Mouse (Mus musculus): ENCODE results near the gene Olfr1042. TPM values are rescaled to one million over a fixed set of nuclear protein-coding genes. Genes with fewer than 3 reads are reported as not detected.
"Not testable (repeated sequence)": the region's sequence is repeated elsewhere in the genome, so short reads cannot be mapped to it uniquely, and the experiment has no call there.

The Olfr1042 gene
- polyA plus RNA-seq (2014; fragmentation: Nextera tagmentation; extraction: Ambion mirVana), result not detected in 2 replicates

- H3K27ac ChIP-seq (ENCODE audit: low read depth, low read length), result no peak within 1 kb of the TSS
- no peaks in the 10 kb centered on the region for H3K36me3 ChIP-seq (ENCODE audit: control insufficient read depth, insufficient read depth, low read length)
- 92% methylated on average over 2 of the region's 2 CpGs for WGBS
- no peak within 1 kb of the TSS for H3K4me3 ChIP-seq (ENCODE audit: low read length)
- no peak within 1 kb of the TSS for H3K4me2 ChIP-seq (replicated peaks; ENCODE audit: low read depth, low read length)
- no peaks in the 10 kb centered on the region for H3K27me3 ChIP-seq (ENCODE audit: control insufficient read depth, insufficient read depth, low read length)
- no peaks in the 10 kb centered on the region for H3K4me1 ChIP-seq (ENCODE audit: control insufficient read depth, insufficient read depth, low read length)
- H3K9ac ChIP-seq (ENCODE audit: low read depth, low read length), result no peak within 1 kb of the TSS
- no peak for ATAC-seq (ENCODE audit: low FRiP score, low TSS enrichment)
- H3K9me3 ChIP-seq (ENCODE audit: control insufficient read depth, low read length), result no peaks in the 10 kb centered on the region
Observed at GRCm38 (mm10) chr2:86161738-86162137, at the start of gene Olfr1042. Gene Olfr1042, minus strand, starts transcription at chr2:86161838.

- Histone ChIP-seq H3K4me2 (replicated peaks; ENCODE audit: low read depth, low read length) (no peak within 1 kb of the TSS), H3K9ac (ENCODE audit: low read depth, low read length) (no peak within 1 kb of the TSS), H3K27ac (ENCODE audit: low read depth, low read length) (no peak within 1 kb of the TSS), H3K27me3 (ENCODE audit: control insufficient read depth, insufficient read depth, low read length) (no peaks in the 10 kb centered on the region), H3K36me3 (ENCODE audit: control insufficient read depth, insufficient read depth, low read length) (no peaks in the 10 kb centered on the region), H3K9me3 (ENCODE audit: control insufficient read depth, low read length) (no peaks in the 10 kb centered on the region), H3K4me3 (ENCODE audit: low read length) (no peak within 1 kb of the TSS), H3K4me1 (ENCODE audit: control insufficient read depth, insufficient read depth, low read length) (no peaks in the 10 kb centered on the region)
- no peak for ATAC-seq (ENCODE audit: low FRiP score, low TSS enrichment)
Observed at GRCm38 (mm10) chr2:86202909-86203308, 41.3 kb upstream of the Olfr1042 start, which contains the start of gene Olfr1045. Gene Olfr1045, minus strand, starts transcription at chr2:86203009.

- H3K4me3 ChIP-seq (ENCODE audit: low read length), result no peak overlapping the region
- no peak for ATAC-seq (ENCODE audit: low FRiP score, low TSS enrichment)
- no peaks in the 10 kb centered on the region for H3K27me3 ChIP-seq (ENCODE audit: control insufficient read depth, insufficient read depth, low read length)
- H3K4me2 ChIP-seq (replicated peaks; ENCODE audit: low read depth, low read length), result no peak overlapping the region
- no peaks in the 10 kb centered on the region for H3K36me3 ChIP-seq (ENCODE audit: control insufficient read depth, insufficient read depth, low read length)
- H3K4me1 ChIP-seq (ENCODE audit: control insufficient read depth, insufficient read depth, low read length), result no peaks in the 10 kb centered on the region
- WGBS, result 47% methylated on average over 1 of the region's 1 CpGs
- H3K27ac ChIP-seq (ENCODE audit: low read depth, low read length), result no peak overlapping the region
- H3K9me3 ChIP-seq (ENCODE audit: control insufficient read depth, low read length), result no peaks in the 10 kb centered on the region
- H3K9ac ChIP-seq (ENCODE audit: low read depth, low read length), result no peak overlapping the region
Observed at GRCm38 (mm10) chr2:86195863-86196262, 34.2 kb upstream of the Olfr1042 start.

GRCm38 (mm10) chr2:86185583-86185982 lies 23.9 kb upstream of the Olfr1042 start, which contains the start of gene Olfr52:
Gene Olfr52, minus strand, starts transcription at chr2:86185683.
- no peak for ATAC-seq (ENCODE audit: low FRiP score, low TSS enrichment)
- H3K4me2 ChIP-seq (replicated peaks; ENCODE audit: low read depth, low read length), result no peak within 1 kb of the TSS
- no peaks in the 10 kb centered on the region for H3K27me3 ChIP-seq (ENCODE audit: control insufficient read depth, insufficient read depth, low read length)
- H3K4me3 ChIP-seq (ENCODE audit: low read length), result no peak within 1 kb of the TSS
- no peaks in the 10 kb centered on the region for H3K4me1 ChIP-seq (ENCODE audit: control insufficient read depth, insufficient read depth, low read length)
- no peak within 1 kb of the TSS for H3K27ac ChIP-seq (ENCODE audit: low read depth, low read length)
- no peaks in the 10 kb centered on the region for H3K9me3 ChIP-seq (ENCODE audit: control insufficient read depth, low read length)
- H3K9ac ChIP-seq (ENCODE audit: low read depth, low read length), result no peak within 1 kb of the TSS
- no peaks in the 10 kb centered on the region for H3K36me3 ChIP-seq (ENCODE audit: control insufficient read depth, insufficient read depth, low read length)

- Histone ChIP-seq H3K4me3 (ENCODE audit: low read length) (no peak overlapping the region), H3K36me3 (ENCODE audit: control insufficient read depth, insufficient read depth, low read length) (no peaks in the 10 kb centered on the region), H3K4me1 (ENCODE audit: control insufficient read depth, insufficient read depth, low read length) (no peaks in the 10 kb centered on the region), H3K9ac (ENCODE audit: low read depth, low read length) (no peak overlapping the region), H3K27me3 (ENCODE audit: control insufficient read depth, insufficient read depth, low read length) (no peaks in the 10 kb centered on the region), H3K27ac (ENCODE audit: low read depth, low read length) (no peak overlapping the region), H3K4me2 (replicated peaks; ENCODE audit: low read depth, low read length) (no peak overlapping the region), H3K9me3 (ENCODE audit: control insufficient read depth, low read length) (no peaks in the 10 kb centered on the region)
- WGBS, result 81% methylated on average over 3 of the region's 3 CpGs
- no peak for ATAC-seq (ENCODE audit: low FRiP score, low TSS enrichment)
Observed at GRCm38 (mm10) chr2:86179950-86180349, 18.3 kb upstream of the Olfr1042 start.

GRCm38 (mm10) chr2:86177720-86178119 lies 16.1 kb upstream of the Olfr1042 start, which contains the start of gene Olfr1044:
Gene Olfr1044, minus strand, starts transcription at chr2:86177820.
- Histone ChIP-seq H3K36me3 (ENCODE audit: control insufficient read depth, insufficient read depth, low read length) (no peaks in the 10 kb centered on the region), H3K9me3 (ENCODE audit: control insufficient read depth, low read length) (no peaks in the 10 kb centered on the region), H3K4me1 (ENCODE audit: control insufficient read depth, insufficient read depth, low read length) (no peaks in the 10 kb centered on the region), H3K4me2 (replicated peaks; ENCODE audit: low read depth, low read length) (no peak within 1 kb of the TSS), H3K27ac (ENCODE audit: low read depth, low read length) (no peak within 1 kb of the TSS), H3K4me3 (ENCODE audit: low read length) (no peak within 1 kb of the TSS), H3K9ac (ENCODE audit: low read depth, low read length) (no peak within 1 kb of the TSS), H3K27me3 (ENCODE audit: control insufficient read depth, insufficient read depth, low read length) (no peaks in the 10 kb centered on the region)
- ATAC-seq (ENCODE audit: low FRiP score, low TSS enrichment), result no peak

- 85% methylated on average over 7 of the region's 7 CpGs for WGBS
Observed at GRCm38 (mm10) chr2:86175422-86175821, 13.8 kb upstream of the Olfr1042 start.

GRCm38 (mm10) chr2:86167422-86167821 lies 5.8 kb upstream of the Olfr1042 start, which contains the start of gene Olfr1043:
Gene Olfr1043, minus strand, starts transcription at chr2:86167522.
- Histone ChIP-seq H3K4me3 (ENCODE audit: low read length) (no peak within 1 kb of the TSS), H3K9ac (ENCODE audit: low read depth, low read length) (no peak within 1 kb of the TSS), H3K27me3 (ENCODE audit: control insufficient read depth, insufficient read depth, low read length) (no peaks in the 10 kb centered on the region), H3K36me3 (ENCODE audit: control insufficient read depth, insufficient read depth, low read length) (no peaks in the 10 kb centered on the region), H3K27ac (ENCODE audit: low read depth, low read length) (no peak within 1 kb of the TSS), H3K4me1 (ENCODE audit: control insufficient read depth, insufficient read depth, low read length) (no peaks in the 10 kb centered on the region), H3K4me2 (replicated peaks; ENCODE audit: low read depth, low read length) (no peak within 1 kb of the TSS), H3K9me3 (ENCODE audit: control insufficient read depth, low read length) (no peaks in the 10 kb centered on the region)
- ATAC-seq (ENCODE audit: low FRiP score, low TSS enrichment), result no peak
- 92% methylated on average over 2 of the region's 2 CpGs for WGBS

More at GRCm38 (mm10) chr2:86175422-86175821, 13.8 kb upstream of the Olfr1042 start:
- H3K4me2 ChIP-seq (replicated peaks; ENCODE audit: low read depth, low read length); H3K36me3 ChIP-seq (ENCODE audit: control insufficient read depth, insufficient read depth, low read length); H3K9me3 ChIP-seq (ENCODE audit: control insufficient read depth, low read length); H3K4me1 ChIP-seq (ENCODE audit: control insufficient read depth, insufficient read depth, low read length); H3K27me3 ChIP-seq (ENCODE audit: control insufficient read depth, insufficient read depth, low read length); H3K4me3 ChIP-seq (ENCODE audit: low read length); ATAC-seq (ENCODE audit: low FRiP score, low TSS enrichment); H3K9ac ChIP-seq (ENCODE audit: low read depth, low read length); H3K27ac ChIP-seq (ENCODE audit: low read depth, low read length): not testable (repeated sequence)

GRCm38 (mm10) chr2:86146632-86147031 lies 15.0 kb downstream of the Olfr1042 start, which contains the start of gene Olfr1040:
Gene Olfr1040, minus strand, starts transcription at chr2:86146732.
- H3K27ac ChIP-seq (ENCODE audit: low read depth, low read length), result no peak within 1 kb of the TSS
- no peaks in the 10 kb centered on the region for H3K27me3 ChIP-seq (ENCODE audit: control insufficient read depth, insufficient read depth, low read length)
- no peak for ATAC-seq (ENCODE audit: low FRiP score, low TSS enrichment)
- 83% methylated on average over 1 of the region's 1 CpGs for WGBS
- no peak within 1 kb of the TSS for H3K9ac ChIP-seq (ENCODE audit: low read depth, low read length)
- no peaks in the 10 kb centered on the region for H3K36me3 ChIP-seq (ENCODE audit: control insufficient read depth, insufficient read depth, low read length)
- H3K4me2 ChIP-seq (replicated peaks; ENCODE audit: low read depth, low read length), result no peak within 1 kb of the TSS
- H3K9me3 ChIP-seq (ENCODE audit: control insufficient read depth, low read length), result no peaks in the 10 kb centered on the region
- no peaks in the 10 kb centered on the region for H3K4me1 ChIP-seq (ENCODE audit: control insufficient read depth, insufficient read depth, low read length)
- no peak within 1 kb of the TSS for H3K4me3 ChIP-seq (ENCODE audit: low read length)

Measured in kidney, embryonic 14.5 days (tissue).